Mouse (Mus musculus) heart, embryonic 14.5 days (tissue): ENCODE data around the gene Gm10645. TPM values are rescaled to one million over a fixed set of nuclear protein-coding genes. Genes with fewer than 3 reads are reported as not detected.

Experiments
- ATAC-seq: fragments of 200-750 bp; cut with Nextera tagmentation; 2 replicates; pipeline ENCODE4 v1.8.0; 2017; ENCODE audit warnings: low read depth, moderate TSS enrichment; ENCODE audit not compliant: insufficient number of reproducible peaks, insufficient read depth, low FRiP score
- H3K27ac ChIP-seq, 2 experiments: fragments of 200-500 bp in 1 of 2; fragments of 300-500 bp in 1 of 2; sonication (generic) in 1 of 2; replicated peaks in 1 of 2; 2 replicates each; pipeline ENCODE4 v1.5.1; 2012 to 2014; ENCODE audit warnings: low read depth in 2 of 2, low read length in 2 of 2, control low read depth in 1 of 2, mild to moderate bottlenecking in 1 of 2, mixed read lengths in 1 of 2; ENCODE audit not compliant: control insufficient read depth in 1 of 2, insufficient read depth in 1 of 2
- H3K27me3 ChIP-seq: fragments of 300-500 bp; sonication (generic); 2 replicates; pipeline ENCODE4 v1.6.1; 2014; ENCODE audit warnings: mild to moderate bottlenecking, low read length, control low read depth; ENCODE audit not compliant: control insufficient read depth, insufficient read depth
- H3K36me3 ChIP-seq: fragments of 300-500 bp; sonication (generic); 2 replicates; pipeline ENCODE4 v1.6.1; 2014; ENCODE audit warnings: mild to moderate bottlenecking, control low read depth, low read length, mixed read lengths; ENCODE audit not compliant: control insufficient read depth, insufficient read depth
- H3K4me1 ChIP-seq, 2 experiments: fragments of 200-500 bp in 1 of 2; fragments of 300-500 bp in 1 of 2; sonication (generic) in 1 of 2; 2 replicates each; pipeline ENCODE4 v1.6.1; 2012 to 2014; ENCODE audit warnings: low read length in 2 of 2, control low read depth in 1 of 2, mixed read lengths in 1 of 2; ENCODE audit not compliant: control insufficient read depth in 2 of 2, insufficient read depth in 2 of 2
- H3K4me2 ChIP-seq: fragments of 300-500 bp; sonication (generic); 2 replicates; pipeline ENCODE4 v1.6.1; 2014; ENCODE audit warnings: mild to moderate bottlenecking, low read length
- H3K4me3 ChIP-seq, 2 experiments: fragments of 200-500 bp in 1 of 2; fragments of 300-500 bp in 1 of 2; sonication (generic) in 1 of 2; 2 replicates each; pipeline ENCODE4 v1.5.1; 2012 to 2014; ENCODE audit warnings: low read length in 2 of 2, mild to moderate bottlenecking in 2 of 2, control low read depth in 1 of 2, low read depth in 1 of 2, moderate library complexity in 1 of 2; ENCODE audit not compliant: control insufficient read depth in 1 of 2, insufficient read depth in 1 of 2
- H3K9ac ChIP-seq: fragments of 300-500 bp; sonication (generic); 2 replicates; pipeline ENCODE4 v1.6.1; 2014; ENCODE audit warnings: mild to moderate bottlenecking, low read length
- H3K9me3 ChIP-seq: fragments of 300-500 bp; sonication (generic); 2 replicates; pipeline ENCODE4 v1.6.1; 2016; ENCODE audit warnings: low read length, control low read depth; ENCODE audit not compliant: control insufficient read depth
- WGBS: fragments of 180-500 bp; shearing (Covaris S2); extraction: QIAGEN DNeasy Blood & Tissue Kit; methylation state at CpG from one replicate; pipeline ENCODE4 v1.1.7; 2014; 5-methylcytosine and 5-hydroxymethylcytosine counted together
- polyA plus RNA-seq: library from polyadenylated mRNA; unstranded; fragments of >200 nt; fragmentation: Nextera tagmentation; extraction: Ambion mirVana; gene quantifications from 2 replicates; pipeline ENCODE4 v1.2.1, GENCODE M21; 2014

Gm10645 gene
- polyA plus RNA-seq, 1 experiment from 2014 or later = 1.2 TPM

- no peaks in the 10 kb centered on the region for H3K36me3 ChIP-seq
- H3K9me3 ChIP-seq = no peaks in the 10 kb centered on the region
- 0 out of 2 replicates have a peak overlapping the region, but pooled peaks have one; percentile 21 for H3K4me2 ChIP-seq
- WGBS = 9% methylated on average over 9 of the region's 9 CpGs
- H3K4me3 ChIP-seq = no peak overlapping the region
- 0 out of 4 replicates have a peak overlapping the region, but pooled peaks of 1 of the 2 experiments have one; percentile 9 for H3K27ac ChIP-seq
- peaks cover 7 to 9% of the 10 kb centered on the region in 2 experiments for H3K4me1 ChIP-seq
- 0 out of 2 replicates have a peak, but pooled peaks cover 3% of the 10 kb centered on the region for H3K27me3 ChIP-seq
- no peak for ATAC-seq
- H3K9ac ChIP-seq = peak overlapping the region; percentile 38; the same call in 1 of the 2 replicates
Measured at GRCm38 (mm10) chr8:83178228-83178742, 12.3 kb upstream of the Gm10645 start.

DNA sequence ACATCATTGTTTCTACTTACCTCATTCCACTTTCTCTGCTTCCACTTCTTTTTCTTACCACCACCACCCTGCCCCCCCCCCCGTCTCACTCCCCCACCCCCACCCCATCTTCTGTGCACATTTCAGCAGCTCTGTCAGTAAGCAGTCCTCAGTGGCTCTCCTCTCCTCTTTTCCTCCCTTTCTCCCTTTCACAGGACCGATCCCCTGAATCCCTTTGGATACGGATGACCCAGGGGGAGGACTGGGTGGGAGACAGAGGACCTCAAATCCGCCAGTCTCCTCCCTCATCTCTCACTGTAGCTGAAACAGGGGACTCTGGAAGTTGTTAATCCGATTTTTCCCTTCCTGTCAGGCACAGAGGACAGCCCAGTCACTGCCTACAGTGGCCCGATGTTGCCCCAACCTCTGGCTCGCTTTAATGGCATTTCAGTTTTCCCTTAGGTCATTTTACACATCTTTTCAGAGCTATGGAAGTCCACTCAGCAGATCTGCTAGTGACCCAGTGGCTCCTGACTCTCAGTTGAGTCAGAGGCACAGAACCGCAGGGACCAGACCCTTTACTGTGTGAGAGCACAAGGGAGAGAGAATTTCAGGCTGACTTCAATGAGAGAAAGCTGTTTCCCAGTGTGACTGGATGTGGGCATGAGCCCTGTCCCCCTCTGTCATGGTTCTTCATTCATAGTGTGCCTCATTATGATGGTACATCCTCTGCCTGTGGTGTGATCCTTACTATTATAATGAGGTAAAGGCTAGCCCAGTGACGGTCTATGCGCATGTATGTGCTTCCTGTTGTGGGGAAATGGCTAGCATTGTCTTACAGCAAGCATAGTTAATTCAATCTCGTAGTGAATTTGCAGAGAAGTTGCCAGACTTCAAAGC lies 11.6 kb upstream of the Gm10645 start:
- no peak for ATAC-seq
- Histone ChIP-seq H3K9ac (peak overlapping the region; percentile 38; the same call in 1 of the 2 replicates), H3K27me3 (0 out of 2 replicates have a peak, but pooled peaks cover 3% of the 10 kb centered on the region), H3K9me3 (no peaks in the 10 kb centered on the region), H3K27ac (no peak overlapping the region), H3K4me3 (no peak overlapping the region), H3K4me1 (peaks cover 7 to 9% of the 10 kb centered on the region in 2 experiments), H3K4me2 (no peak overlapping the region), H3K36me3 (no peaks in the 10 kb centered on the region)
- WGBS = 21% methylated on average over 11 of the region's 11 CpGs

DNA sequence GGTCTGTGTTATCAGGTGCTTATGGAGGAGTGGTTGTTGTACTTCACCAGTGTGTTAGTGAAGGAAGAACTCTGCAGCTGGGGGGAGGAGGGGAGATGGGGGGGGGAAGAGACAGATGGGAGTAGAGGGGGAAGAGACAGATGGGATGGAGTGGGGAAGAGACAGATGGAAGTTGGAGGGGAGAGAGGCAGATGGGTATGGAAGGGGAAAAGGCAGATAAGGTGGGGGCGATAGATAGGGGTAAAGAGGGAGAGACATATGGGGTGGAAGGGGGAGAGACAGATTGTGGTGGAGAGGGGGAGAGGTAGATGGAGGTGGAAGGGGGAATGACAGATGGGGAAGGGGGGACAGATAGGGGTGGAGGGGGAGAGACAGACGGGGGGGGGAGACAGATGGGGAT lies 10.8 kb upstream of the Gm10645 start:
- Histone ChIP-seq H3K4me2 (no peak overlapping the region), H3K4me1 (peaks cover 7 to 9% of the 10 kb centered on the region in 2 experiments), H3K27ac (no peak overlapping the region), H3K27me3 (0 out of 2 replicates have a peak, but pooled peaks cover 3% of the 10 kb centered on the region), H3K9me3 (no peaks in the 10 kb centered on the region), H3K36me3 (no peaks in the 10 kb centered on the region), H3K9ac (no peak overlapping the region), H3K4me3 (no peak overlapping the region)
- 14% methylated on average over 2 of the region's 2 CpGs for WGBS
- ATAC-seq = no peak

DNA sequence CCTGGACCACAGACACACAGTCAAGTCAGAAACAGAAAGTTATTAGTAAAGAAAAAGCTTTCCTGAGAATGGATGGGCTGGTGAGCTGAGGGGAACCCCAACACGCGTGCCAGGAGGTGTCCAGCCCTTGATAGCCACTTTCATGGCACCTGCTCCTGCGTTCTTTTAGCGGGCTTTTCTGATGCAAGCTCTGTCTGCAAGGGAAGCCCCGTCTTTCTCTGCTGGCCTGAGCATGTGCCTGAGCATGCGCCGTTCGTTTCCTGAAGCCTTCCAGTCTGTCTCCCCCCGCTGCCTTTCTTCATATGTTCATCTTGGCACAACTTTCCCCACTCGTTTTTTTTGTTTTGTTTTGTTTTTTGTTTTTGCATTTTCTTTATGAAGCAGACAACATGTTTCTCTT lies 9.7 kb upstream of the Gm10645 start:
- Histone ChIP-seq H3K27me3 (0 out of 2 replicates have a peak, but pooled peaks cover 3% of the 10 kb centered on the region), H3K36me3 (no peaks in the 10 kb centered on the region), H3K27ac (no peak overlapping the region), H3K9me3 (no peaks in the 10 kb centered on the region), H3K4me1 (peaks cover 7 to 9% of the 10 kb centered on the region in 2 experiments), H3K4me2 (no peak overlapping the region), H3K9ac (no peak overlapping the region), H3K4me3 (no peak overlapping the region)
- ATAC-seq = no peak
- 66% methylated on average over 10 of the region's 10 CpGs for WGBS

GRCm38 (mm10) chr8:83170894-83171293 lies 4.9 kb upstream of the Gm10645 start:
- H3K36me3 ChIP-seq = no peaks in the 10 kb centered on the region
- H3K4me3 ChIP-seq = no peak overlapping the region
- H3K4me1 ChIP-seq = no peaks in the 10 kb centered on the region; a peak in 1 of 4 replicates
- no peak overlapping the region for H3K4me2 ChIP-seq
- no peak for ATAC-seq
- peaks cover 8% of the 10 kb centered on the region; the same call in 1 of the 2 replicates for H3K27me3 ChIP-seq
- 59% methylated on average over 6 of the region's 6 CpGs for WGBS
- no peaks in the 10 kb centered on the region for H3K9me3 ChIP-seq
- H3K9ac ChIP-seq = no peak overlapping the region
- H3K27ac ChIP-seq = no peak overlapping the region

DNA sequence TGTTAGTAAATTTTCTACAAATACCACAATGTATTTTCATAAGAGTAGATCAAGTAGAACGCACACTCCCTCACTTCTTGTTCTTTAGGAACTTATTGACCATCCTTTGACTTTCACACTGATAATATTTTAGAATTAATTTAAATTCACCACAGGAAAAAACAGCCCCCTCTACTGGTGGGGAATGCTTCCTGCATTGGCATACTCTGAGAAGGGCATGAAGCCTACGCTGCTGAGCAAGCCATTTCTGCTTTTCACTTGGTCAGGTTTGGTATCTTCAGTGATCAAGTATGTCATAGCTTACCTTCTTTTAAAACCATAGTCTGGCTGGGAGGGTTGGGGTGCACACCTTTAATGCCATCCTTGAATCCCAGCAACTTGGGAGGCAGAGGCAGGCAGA lies 3.7 kb upstream of the Gm10645 start:
- H3K9me3 ChIP-seq = no peaks in the 10 kb centered on the region
- H3K9ac ChIP-seq = no peak overlapping the region
- peaks cover 11% of the 10 kb centered on the region for H3K27me3 ChIP-seq
- ATAC-seq = no peak
- no peak overlapping the region for H3K4me2 ChIP-seq
- H3K4me3 ChIP-seq = no peak overlapping the region
- WGBS = 92% methylated on average over 2 of the region's 2 CpGs
- no peaks in the 10 kb centered on the region for H3K36me3 ChIP-seq
- peaks cover 0 to 4% of the 10 kb centered on the region in 2 experiments; a peak in 2 of 4 replicates for H3K4me1 ChIP-seq
- H3K27ac ChIP-seq = no peak overlapping the region

DNA sequence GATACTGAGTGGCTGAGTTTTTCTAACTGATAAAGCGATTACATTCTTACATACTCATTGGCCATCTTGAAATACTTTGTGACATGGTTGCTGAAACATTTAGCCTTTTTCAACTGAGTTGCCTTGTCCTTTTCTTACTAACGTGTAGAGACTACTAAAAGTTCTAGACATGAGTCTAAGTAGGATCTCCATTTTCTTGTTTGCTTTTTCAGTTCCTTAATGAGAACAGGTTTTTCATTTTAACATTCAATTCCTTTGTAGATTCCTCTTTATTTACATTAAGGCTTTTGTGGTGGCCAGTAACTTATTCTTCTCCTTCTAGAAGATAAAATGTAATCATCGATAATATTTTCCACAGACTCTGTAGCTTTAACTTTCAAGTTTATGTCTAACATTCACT lies 3.2 kb upstream of the Gm10645 start:
- WGBS = 72% methylated on average over 3 of the region's 3 CpGs
- no peak for ATAC-seq

More for the DNA sequence above, 3.2 kb upstream of the Gm10645 start:
- Histone ChIP-seq H3K9ac (no peak overlapping the region), H3K4me1 (peaks cover 0 to 4% of the 10 kb centered on the region in 2 experiments; a peak in 2 of 4 replicates), H3K9me3 (no peaks in the 10 kb centered on the region), H3K27ac (no peak overlapping the region), H3K4me3 (no peak overlapping the region), H3K27me3 (peaks cover 16% of the 10 kb centered on the region), H3K36me3 (no peaks in the 10 kb centered on the region), H3K4me2 (no peak overlapping the region)
